Mouse (Mus musculus): ENCODE data around the gene Gm28230.
A peak's percentile ranks its signal among the peaks of the same experiment; 100 is the strongest.

Gm28230 gene

GRCm38 (mm10) chr2:74726551-74726950 is at the start of gene Gm28230:
Gene Gm28230 (plus strand): TSS chr2:74726728.
- no peak for DNase-seq (ENCODE audit: low spot score in 2 of 2)

GRCm38 (mm10) chr2:74677106-74677505 is 49.4 kb upstream of the Gm28230 start:
- no peak for DNase-seq (ENCODE audit: low spot score in 2 of 2)

DNA sequence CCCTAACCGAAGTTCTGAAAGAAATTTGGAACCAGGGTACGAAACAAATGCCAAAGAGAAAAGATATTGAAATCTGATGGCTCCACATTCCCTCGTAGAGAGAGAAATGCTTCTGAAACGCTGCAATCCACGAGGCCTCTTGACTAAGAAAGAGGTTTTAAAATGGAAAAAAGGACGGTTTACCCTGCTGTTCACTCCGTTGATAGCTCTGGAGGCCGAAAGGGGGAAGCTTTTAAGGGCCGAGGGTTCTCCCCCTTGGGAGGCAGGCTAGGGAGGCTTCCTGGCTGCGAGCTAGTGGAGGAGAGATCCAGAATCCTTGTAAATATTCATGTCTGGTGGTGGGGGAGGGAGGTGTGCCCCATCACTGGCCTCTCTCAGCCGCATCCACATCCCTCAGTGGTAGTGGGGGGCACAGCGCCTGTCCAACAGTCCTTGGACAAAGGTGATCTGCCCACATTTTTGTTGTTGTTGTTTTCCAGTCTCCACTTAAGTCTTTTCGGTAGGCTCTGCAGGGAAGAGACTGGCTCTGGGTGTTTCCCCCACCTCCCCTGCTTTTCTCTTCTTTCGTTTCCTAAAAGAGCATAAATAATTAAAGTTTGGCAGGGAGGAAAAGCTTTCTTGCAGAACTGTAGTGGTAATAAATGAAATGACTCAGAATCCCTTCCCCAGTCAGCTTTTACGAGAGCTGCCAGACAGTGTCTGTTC is 47.5 kb upstream of the Gm28230 start, which contains the start of gene Hoxd11:
Gene Hoxd11, plus strand, starts transcription at position 667 of the 705 bp plus-strand sequence.
- DNase-seq (ENCODE audit: low spot score in 2 of 2): no peak

- DNase-seq (ENCODE audit: low spot score in 2 of 2): no peak
These were observed 46.9 kb upstream of the Gm28230 start for GRCm38 (mm10) chr2:74679596-74679971.

- DNase-seq (ENCODE audit: low spot score in 2 of 2): no peak
These were observed 46.5 kb upstream of the Gm28230 start for GRCm38 (mm10) chr2:74679980-74680379.

- no peak for DNase-seq (ENCODE audit: low spot score in 2 of 2)
These were observed 45.7 kb upstream of the Gm28230 start for GRCm38 (mm10) chr2:74680561-74681398.

DNA sequence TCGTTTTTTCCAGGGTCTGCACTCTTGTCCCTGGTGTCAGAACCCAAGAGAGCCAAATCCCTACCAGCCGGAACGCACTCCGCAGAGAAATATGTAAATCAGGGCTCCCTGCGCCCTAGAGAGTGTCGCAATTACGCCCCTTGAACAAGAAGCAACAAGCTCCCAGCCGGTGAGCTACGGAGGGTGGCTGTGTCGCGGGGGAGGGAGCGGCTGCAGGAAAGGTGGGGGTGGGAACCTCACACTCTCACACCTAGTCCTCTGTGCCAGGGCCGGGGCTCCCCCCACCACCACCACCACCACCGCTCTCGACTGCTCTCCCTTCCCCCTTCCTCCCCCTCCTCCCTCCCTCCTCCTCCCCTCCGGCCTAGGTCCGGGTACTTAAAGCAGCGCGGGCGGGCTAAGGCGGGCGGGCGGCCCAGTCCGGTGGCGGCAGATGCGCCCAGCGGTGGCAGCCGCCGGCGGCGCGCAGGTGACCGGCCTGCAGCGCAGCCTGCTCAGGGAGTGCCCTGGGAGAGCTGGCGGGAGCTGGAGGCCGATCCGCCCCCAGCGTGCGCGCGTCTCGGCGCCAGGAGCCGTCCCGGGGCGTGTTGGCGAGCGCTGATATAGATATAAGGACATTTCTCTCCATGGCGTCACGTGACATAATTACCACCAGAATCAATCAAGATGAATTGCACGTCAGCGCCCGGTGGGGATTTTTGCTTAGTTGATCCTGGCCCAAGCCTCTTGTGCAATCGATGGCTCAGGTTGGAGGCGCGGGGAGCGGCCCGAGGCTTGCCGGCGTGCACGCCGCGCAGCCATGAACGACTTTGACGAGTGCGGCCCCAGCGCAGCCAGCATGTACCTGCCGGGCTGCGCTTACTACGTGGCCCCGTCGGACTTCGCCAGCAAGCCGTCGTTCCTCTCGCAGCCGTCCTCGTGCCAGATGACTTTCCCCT is 44.7 kb upstream of the Gm28230 start:
- DNase-seq (ENCODE audit: low spot score in 2 of 2): no peak

DNA sequence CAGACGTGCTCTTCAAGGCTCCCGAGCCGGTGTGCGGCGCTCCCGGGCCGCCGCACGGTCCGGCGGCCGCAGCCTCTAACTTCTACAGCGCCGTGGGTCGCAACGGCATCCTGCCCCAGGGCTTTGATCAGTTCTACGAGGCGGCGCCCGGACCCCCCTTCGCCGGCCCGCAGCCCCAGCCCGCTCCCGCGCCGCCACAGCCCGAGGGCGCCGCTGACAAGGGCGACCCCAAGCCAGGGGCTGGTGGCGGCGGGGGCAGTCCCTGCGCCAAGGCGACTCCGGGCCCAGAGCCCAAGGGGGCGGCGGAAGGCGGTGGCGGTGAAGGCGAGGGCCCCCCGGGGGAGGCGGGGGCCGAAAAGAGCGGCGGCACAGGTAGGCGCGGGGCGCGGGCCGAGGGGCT is 43.7 kb upstream of the Gm28230 start:
- no peak for DNase-seq (ENCODE audit: low spot score in 2 of 2)

DNA sequence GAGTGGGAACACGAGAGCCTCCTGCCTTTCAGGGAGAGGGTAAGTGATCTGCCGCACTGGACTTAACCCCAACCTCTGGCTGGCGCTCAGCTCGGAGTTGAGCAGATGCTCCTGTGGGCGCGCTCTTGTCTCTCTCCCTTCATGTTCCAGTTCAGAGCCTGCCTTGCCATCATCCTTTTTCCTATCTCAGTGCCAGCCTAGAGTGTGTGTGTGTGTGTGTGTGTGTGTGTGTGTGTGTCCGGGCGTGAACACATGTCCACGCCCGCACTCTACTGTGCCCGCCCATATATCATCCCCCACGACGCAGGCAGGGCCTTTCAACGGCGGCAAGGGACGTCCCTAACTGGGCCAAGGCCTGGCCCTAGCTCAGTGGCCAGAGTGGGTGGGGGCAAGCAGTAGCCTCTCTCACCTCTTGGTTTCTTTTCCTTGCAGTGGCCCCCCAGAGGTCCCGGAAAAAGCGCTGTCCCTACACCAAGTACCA is 43.0 kb upstream of the Gm28230 start:
- DNase-seq (ENCODE audit: low spot score in 2 of 2): no peak

DNA sequence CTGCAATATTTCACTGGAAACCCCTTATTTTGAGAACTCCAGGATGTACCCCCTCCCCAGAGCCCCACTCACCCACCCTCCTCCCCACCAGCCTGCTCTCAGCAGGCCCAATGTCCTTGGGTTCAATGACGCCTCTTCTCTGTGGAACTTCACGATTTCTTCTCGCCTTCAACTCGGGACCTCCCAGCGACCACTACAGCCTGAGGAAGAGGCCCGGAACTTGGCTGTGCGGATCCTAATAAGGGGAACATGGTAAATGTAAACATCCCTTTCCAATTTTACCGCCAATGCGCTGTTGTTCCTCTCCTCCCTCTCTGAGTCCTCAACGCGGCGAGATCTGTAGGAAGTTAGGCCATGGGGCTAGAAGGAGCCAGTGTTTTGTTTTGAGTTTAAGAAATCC is 42.4 kb upstream of the Gm28230 start:
- DNase-seq (ENCODE audit: low spot score in 2 of 2): no peak

DNA sequence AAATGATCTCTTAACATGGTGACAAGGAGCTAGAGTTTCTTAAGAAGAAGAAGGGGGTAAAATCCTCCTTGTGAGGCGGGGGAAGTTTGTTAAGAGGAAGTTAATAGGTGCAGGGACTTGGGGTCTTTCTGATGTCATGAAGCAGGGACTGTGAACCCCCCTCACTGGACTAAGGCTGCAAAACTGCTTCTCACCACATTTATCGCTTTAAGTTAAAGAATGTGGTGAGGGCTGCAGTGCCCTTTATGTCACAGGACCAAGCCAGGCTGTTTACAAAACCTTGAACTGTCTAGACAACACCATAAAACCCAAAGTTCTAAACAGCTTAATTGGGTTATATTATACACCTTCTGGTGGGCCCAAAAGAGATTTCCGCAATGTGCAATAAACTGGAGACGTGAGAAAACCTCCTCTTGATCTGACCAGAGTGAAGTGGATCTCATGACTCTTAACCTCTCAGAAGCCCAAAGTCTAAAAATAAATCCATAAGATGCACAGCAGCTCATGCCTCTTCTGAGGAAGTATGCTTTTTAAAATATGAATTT is 41.4 kb upstream of the Gm28230 start:
- no peak for DNase-seq (ENCODE audit: low spot score in 2 of 2)

- peak in 1 of 2 experiments; percentile 47 for DNase-seq (ENCODE audit: low spot score in 2 of 2)
These were observed 40.1 kb upstream of the Gm28230 start for GRCm38 (mm10) chr2:74686301-74686987.

DNA sequence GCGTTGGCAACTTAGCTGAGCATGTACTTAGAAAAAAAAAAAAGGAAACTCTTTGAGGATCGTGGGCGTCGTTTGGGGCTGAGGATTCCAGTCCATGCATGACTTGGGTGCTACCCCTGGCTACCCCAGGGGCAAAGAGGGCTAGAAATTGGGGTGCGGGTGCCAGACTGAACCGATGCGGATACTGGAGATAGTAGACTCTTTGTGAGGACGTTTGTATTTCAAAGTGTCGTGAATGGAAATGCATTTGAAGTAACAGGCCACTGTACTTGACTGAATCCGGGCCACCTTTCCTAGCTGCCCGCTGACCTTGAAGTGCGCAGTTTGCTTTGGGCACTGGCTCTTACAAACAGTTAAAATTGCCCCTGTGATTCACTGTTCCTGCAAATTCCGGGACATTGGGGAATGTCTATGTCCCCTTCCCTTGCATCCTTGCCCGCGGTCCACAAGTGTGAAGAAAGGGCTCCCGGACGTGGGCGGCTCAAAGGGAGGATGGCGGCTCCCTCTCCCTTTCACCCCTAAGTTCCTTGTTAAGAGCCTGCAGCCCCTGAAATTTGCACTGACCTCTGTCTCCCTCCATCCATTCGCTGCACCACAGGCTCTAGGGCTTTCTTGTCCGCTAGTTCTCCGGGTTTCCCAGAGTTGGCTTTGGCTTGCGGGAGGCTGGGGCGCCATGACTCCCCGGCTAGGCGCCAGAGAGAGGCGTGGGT is 39.4 kb upstream of the Gm28230 start:
- DNase-seq (ENCODE audit: low spot score in 2 of 2): no peak

DNA sequence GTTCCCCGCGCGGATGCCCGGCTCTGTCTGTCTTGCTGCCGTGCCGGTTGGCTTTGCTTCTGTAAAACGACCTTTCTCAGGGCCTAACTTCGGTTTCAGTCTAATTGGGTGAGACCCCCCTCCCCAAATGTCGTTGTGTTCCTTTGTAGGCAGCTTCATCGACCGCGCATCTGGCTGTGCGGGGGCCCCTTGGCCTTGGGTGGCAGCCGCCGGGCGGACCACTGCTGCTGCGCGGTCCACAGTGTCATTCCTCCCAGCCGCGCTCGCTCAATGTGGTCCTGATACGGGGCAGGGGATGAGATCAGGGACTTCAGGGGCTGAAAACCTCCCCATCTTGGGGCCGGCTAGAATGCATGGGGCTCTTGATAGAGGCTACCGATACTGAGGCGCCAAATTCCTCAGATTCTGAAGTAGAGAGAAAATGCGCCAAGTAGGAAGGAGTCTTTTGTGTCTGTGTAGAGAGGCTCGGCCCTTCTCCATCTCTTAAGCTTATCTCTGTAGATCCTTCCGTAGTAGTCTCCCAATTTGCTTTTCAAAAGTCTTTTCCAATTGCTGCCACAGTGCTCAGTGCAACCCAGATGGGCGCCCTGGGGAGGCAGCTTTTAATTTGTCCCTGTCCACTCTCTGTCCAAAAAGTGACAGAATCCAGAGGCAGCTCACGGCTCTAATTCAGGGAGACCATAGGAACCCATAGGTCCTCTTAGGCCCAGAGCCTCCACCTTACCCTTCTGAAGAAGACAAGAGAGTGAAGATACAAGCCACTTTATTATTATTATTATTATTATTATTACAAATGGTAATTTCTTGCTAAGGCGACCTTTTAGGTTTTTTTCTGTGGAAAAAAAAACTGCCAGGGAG is 38.6 kb upstream of the Gm28230 start:
- DNase-seq (ENCODE audit: low spot score in 2 of 2): no peak

GRCm38 (mm10) chr2:74688795-74689573 is 37.5 kb upstream of the Gm28230 start:
- DNase-seq (ENCODE audit: low spot score in 2 of 2): no peak

GRCm38 (mm10) chr2:74689574-74690337 is 36.8 kb upstream of the Gm28230 start:
- no peak for DNase-seq (ENCODE audit: low spot score in 2 of 2)

DNA sequence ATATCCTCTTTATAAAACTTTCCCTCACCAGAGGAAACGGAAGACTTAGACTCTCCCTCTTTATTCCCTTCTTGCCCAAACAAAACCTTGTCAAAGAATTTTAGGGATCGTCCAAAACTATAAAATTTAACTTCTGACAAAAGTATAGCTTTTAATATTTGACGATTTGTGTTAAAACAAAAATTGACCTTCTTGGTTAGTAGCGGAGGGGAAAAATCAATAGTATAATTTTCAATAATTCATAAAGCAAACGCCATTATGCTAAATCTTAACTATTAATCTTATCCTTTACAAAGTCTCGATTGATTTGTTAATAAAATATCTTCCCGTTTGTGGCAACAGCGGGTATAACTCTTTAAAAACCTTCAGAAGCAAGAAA is 36.2 kb upstream of the Gm28230 start:
- no peak for DNase-seq (ENCODE audit: low spot score in 2 of 2)
